Mouse (Mus musculus): ENCODE results near the gene Hspa1a. TPM values are rescaled to one million over a fixed set of nuclear protein-coding genes. Genes with fewer than 3 reads are reported as not detected.
A peak's percentile ranks its signal among the peaks of the same experiment; 100 is the strongest.
"Not testable (repeated sequence)": the region's sequence is repeated elsewhere in the genome, so short reads cannot be mapped to it uniquely, and the experiment has no call there.

Gene Hspa1a
- total and polyA plus RNA-seq, 2 experiments from 2014 or later: 2.5 to 10.2 TPM

GRCm38 (mm10) chr17:34951636-34952377, 20.1 kb downstream of the Hspa1a start:
- no peak for DNase-seq (ENCODE audit: low spot score)
- peak overlapping the region; percentile 82 for H3K9ac ChIP-seq (replicated peaks; ENCODE audit: low read depth, low read length)
- peak overlapping the region; percentile 73 for H3K27ac ChIP-seq (ENCODE audit: low read depth)
- no peak for ATAC-seq (ENCODE audit: insufficient read depth, low read depth)
- peak overlapping the region; percentile 84 for H3K4me2 ChIP-seq (ENCODE audit: low read depth, low read length)
- H3K4me3 ChIP-seq (ENCODE audit: low read depth, low read length): peak overlapping the region; percentile 74
- no peaks in the 10 kb centered on the region for H3K9me3 ChIP-seq (replicated peaks; ENCODE audit: control insufficient read depth, low read length)
- TF ChIP-seq CTCF (IDR thresholded peaks at IDR 0.05; ENCODE audit: low read depth) (no peak), EP300 (IDR thresholded peaks at IDR 0.05; ENCODE audit: low read depth) (no peak)
- under 1% methylated on average over 29 of the region's 29 CpGs for WGBS
- H3K27me3 ChIP-seq (ENCODE audit: control insufficient read depth, insufficient read depth, low read length): no peaks in the 10 kb centered on the region
- no peaks in the 10 kb centered on the region; the same call in 1 of the 2 replicates for H3K4me1 ChIP-seq (ENCODE audit: control insufficient read depth, insufficient read depth)
- H3K36me3 ChIP-seq (replicated peaks; ENCODE audit: control insufficient read depth, insufficient read depth, low read length): peaks cover 15% of the 10 kb centered on the region

- Histone ChIP-seq H3K9ac (replicated peaks; ENCODE audit: low read depth, low read length) (peak overlapping the region; percentile 82), H3K36me3 (replicated peaks; ENCODE audit: control insufficient read depth, insufficient read depth, low read length) (peaks cover 15% of the 10 kb centered on the region), H3K27me3 (ENCODE audit: control insufficient read depth, insufficient read depth, low read length) (no peaks in the 10 kb centered on the region), H3K4me2 (ENCODE audit: low read depth, low read length) (peak overlapping the region; percentile 84), H3K4me3 (ENCODE audit: low read depth, low read length) (peak overlapping the region; percentile 74), H3K4me1 (ENCODE audit: control insufficient read depth, insufficient read depth) (no peaks in the 10 kb centered on the region; the same call in 1 of the 2 replicates), H3K27ac (ENCODE audit: low read depth) (0 out of 2 replicates have a peak overlapping the region, but pooled peaks have one; percentile 1), H3K9me3 (replicated peaks; ENCODE audit: control insufficient read depth, low read length) (no peaks in the 10 kb centered on the region)
- TF ChIP-seq CTCF (IDR thresholded peaks at IDR 0.05; ENCODE audit: low read depth): no peak
- TF ChIP-seq EP300 (IDR thresholded peaks at IDR 0.05; ENCODE audit: low read depth): no peak
- 33% methylated on average over 10 of the region's 10 CpGs for WGBS
- DNase-seq (ENCODE audit: low spot score) (no peak), ATAC-seq (ENCODE audit: insufficient read depth, low read depth) (no peak)
Measured at GRCm38 (mm10) chr17:34950514-34951455, 21.2 kb downstream of the Hspa1a start.

- peaks cover 15% of the 10 kb centered on the region for H3K36me3 ChIP-seq (replicated peaks; ENCODE audit: control insufficient read depth, insufficient read depth, low read length)
- H3K27me3 ChIP-seq (ENCODE audit: control insufficient read depth, insufficient read depth, low read length): no peaks in the 10 kb centered on the region
- no peak for TF ChIP-seq EP300 (IDR thresholded peaks at IDR 0.05; ENCODE audit: low read depth)
- TF ChIP-seq CTCF (IDR thresholded peaks at IDR 0.05; ENCODE audit: low read depth): no peak
- no peak overlapping the region for H3K27ac ChIP-seq (ENCODE audit: low read depth)
- DNase-seq (ENCODE audit: low spot score) (no peak), ATAC-seq (ENCODE audit: insufficient read depth, low read depth) (no peak)
- H3K4me3 ChIP-seq (ENCODE audit: low read depth, low read length): no peak overlapping the region
- H3K9ac ChIP-seq (replicated peaks; ENCODE audit: low read depth, low read length): no peak overlapping the region
- H3K4me2 ChIP-seq (ENCODE audit: low read depth, low read length): no peak overlapping the region
- H3K4me1 ChIP-seq (ENCODE audit: control insufficient read depth, insufficient read depth): no peaks in the 10 kb centered on the region; the same call in 1 of the 2 replicates
- WGBS: 35% methylated on average over 4 of the region's 4 CpGs
- no peaks in the 10 kb centered on the region for H3K9me3 ChIP-seq (replicated peaks; ENCODE audit: control insufficient read depth, low read length)
Measured at GRCm38 (mm10) chr17:34949553-34949969, 22.4 kb downstream of the Hspa1a start.

GRCm38 (mm10) chr17:34948721-34949552, 23.0 kb downstream of the Hspa1a start:
- H3K36me3 ChIP-seq (replicated peaks; ENCODE audit: control insufficient read depth, insufficient read depth, low read length): peaks cover 15% of the 10 kb centered on the region
- not testable (repeated sequence) for H3K27me3 ChIP-seq (ENCODE audit: control insufficient read depth, insufficient read depth, low read length); H3K4me3 ChIP-seq (ENCODE audit: low read depth, low read length); ATAC-seq (ENCODE audit: insufficient read depth, low read depth); H3K27ac ChIP-seq (ENCODE audit: low read depth); H3K4me1 ChIP-seq (ENCODE audit: control insufficient read depth, insufficient read depth); H3K4me2 ChIP-seq (ENCODE audit: low read depth, low read length); H3K9me3 ChIP-seq (replicated peaks; ENCODE audit: control insufficient read depth, low read length); H3K9ac ChIP-seq (replicated peaks; ENCODE audit: low read depth, low read length); DNase-seq (ENCODE audit: low spot score)
- WGBS: 57% methylated on average over 9 of the region's 9 CpGs

- Histone ChIP-seq H3K4me2 (ENCODE audit: low read depth, low read length) (no peak overlapping the region), H3K9ac (replicated peaks; ENCODE audit: low read depth, low read length) (no peak overlapping the region), H3K27me3 (ENCODE audit: control insufficient read depth, insufficient read depth, low read length) (no peaks in the 10 kb centered on the region), H3K4me1 (ENCODE audit: control insufficient read depth, insufficient read depth) (no peaks in the 10 kb centered on the region; the same call in 1 of the 2 replicates), H3K4me3 (ENCODE audit: low read depth, low read length) (no peak overlapping the region), H3K36me3 (replicated peaks; ENCODE audit: control insufficient read depth, insufficient read depth, low read length) (peaks cover 15% of the 10 kb centered on the region), H3K27ac (ENCODE audit: low read depth) (no peak overlapping the region), H3K9me3 (replicated peaks; ENCODE audit: control insufficient read depth, low read length) (no peaks in the 10 kb centered on the region)
- peak; percentile 43 for TF ChIP-seq CTCF (IDR thresholded peaks at IDR 0.05; ENCODE audit: low read depth)
- TF ChIP-seq EP300 (IDR thresholded peaks at IDR 0.05; ENCODE audit: low read depth): no peak
- no peak for DNase-seq (ENCODE audit: low spot score)
- WGBS: 22% methylated on average over 8 of the region's 8 CpGs
- no peak for ATAC-seq (ENCODE audit: insufficient read depth, low read depth)
Measured at GRCm38 (mm10) chr17:34947606-34948005, 24.4 kb downstream of the Hspa1a start.

Measured in heart, postnatal 0 days (tissue).